ENCODE assay signal across 15 mouse cellular contexts in genomic region chr13:80381280-80381965, GRCm38 (mm10).
DNase-seq lines count a peak whose midpoint lies in the region; ATAC-seq and TF ChIP-seq lines count a peak whose summit lies in the region.
"Had no signal": no experiment of that assay in that cellular context is flagged by ENCODE, and none has a peak within 500 bp of the region (broad histone marks: within the 10 kb centered on the region; RNA-seq: fewer than 3 reads in every experiment).

No protein-coding gene starts in this region.

- H3K27ac ChIP-seq in forebrain, embryonic 14.5 days (ENCODE audit: low read depth, low read length), result no peak overlapping the region
- H3K27ac ChIP-seq in hindbrain, postnatal 0 days, result no peak overlapping the region
- H3K27ac ChIP-seq: layer of hippocampus, adult 2 months; limb, embryonic 13.5 days; liver, embryonic 15.5 days; neural tube, embryonic 15.5 days had no signal

- ATAC-seq in forebrain, embryonic 14.5 days, result peak; percentile 70
- no peak for ATAC-seq in hindbrain, postnatal 0 days
- no peak for ATAC-seq in granulocyte monocyte progenitor cell, adult 5-6 weeks (replicated peaks; ENCODE audit: poor library complexity, severe bottlenecking)
- ATAC-seq: lung, postnatal 0 days had no signal

- H3K9me3 ChIP-seq in forebrain, embryonic 14.5 days (replicated peaks; ENCODE audit: control insufficient read depth, low read length), result no peaks in the 10 kb centered on the region
- H3K9me3 ChIP-seq in hindbrain, postnatal 0 days (ENCODE audit: low read length), result no peaks in the 10 kb centered on the region
- H3K9me3 ChIP-seq: heart, embryonic 12.5 days; limb, embryonic 13.5 days; liver, embryonic 15.5 days; neural tube, embryonic 15.5 days had no signal

- 0 out of 2 replicates have a peak, but pooled peaks cover 2% of the 10 kb centered on the region for H3K4me1 ChIP-seq in forebrain, embryonic 14.5 days (ENCODE audit: control insufficient read depth, insufficient read depth, low read length)
- H3K4me1 ChIP-seq in hindbrain, postnatal 0 days (ENCODE audit: insufficient read depth, low read length), result no peaks in the 10 kb centered on the region
- H3K4me1 ChIP-seq: heart, embryonic 12.5 days; limb, embryonic 13.5 days; liver, embryonic 15.5 days; neural tube, embryonic 15.5 days had no signal

- WGBS in forebrain, embryonic 14.5 days, result 54% methylated on average over 4 of the region's 4 CpGs
- 55% methylated on average over 4 of the region's 4 CpGs for whole genome bisulfite sequencing in hindbrain, postnatal 0 days

- no peak overlapping the region for H3K4me3 ChIP-seq in forebrain, embryonic 14.5 days (ENCODE audit: low read depth, low read length)
- no peak overlapping the region for H3K4me3 ChIP-seq in hindbrain, postnatal 0 days (ENCODE audit: low read length)
- H3K4me3 ChIP-seq: heart, embryonic 12.5 days; layer of hippocampus, adult 2 months; limb, embryonic 13.5 days; liver, embryonic 15.5 days; neural tube, embryonic 15.5 days had no signal

- H3K36me3 ChIP-seq in forebrain, embryonic 14.5 days (ENCODE audit: control insufficient read depth, insufficient read depth, low read length), result no peaks in the 10 kb centered on the region
- H3K36me3 ChIP-seq in hindbrain, postnatal 0 days (ENCODE audit: insufficient read depth, low read length), result no peaks in the 10 kb centered on the region
- H3K36me3 ChIP-seq: heart, embryonic 12.5 days; limb, embryonic 13.5 days; liver, embryonic 15.5 days; neural tube, embryonic 15.5 days had no signal

- DNase-seq in Muller cell, postnatal 12 days (ENCODE audit: inconsistent ontology term), result peak; percentile 11
- DNase-seq in brain, embryonic 18.5 days (ENCODE audit: low read depth, low spot score), result peak; percentile 12
- DNase-seq in forebrain, embryonic 14.5 days (ENCODE audit: low spot score), result peak; percentile 57
- DNase-seq in hindbrain, postnatal 0 days (ENCODE audit: low spot score), result peak; percentile 10
- no peak for DNase-seq in cerebellum, adult 9-11 months
- no peak for DNase-seq in layer of hippocampus, adult 8-10 months (ENCODE audit: low spot score in 2 of 2)
- DNase-seq: gastrocnemius, postnatal 36 days; thymus, postnatal 25 days had no signal

- H3K9ac ChIP-seq in forebrain, embryonic 14.5 days (ENCODE audit: low read length), result no peak overlapping the region
- H3K9ac ChIP-seq in hindbrain, postnatal 0 days (replicated peaks; ENCODE audit: low read length), result no peak overlapping the region
- H3K9ac ChIP-seq: heart, embryonic 12.5 days; limb, embryonic 13.5 days; liver, embryonic 15.5 days; neural tube, embryonic 15.5 days had no signal

- H3K27me3 ChIP-seq in forebrain, embryonic 14.5 days (replicated peaks; ENCODE audit: control insufficient read depth, insufficient read depth, low read length), result no peaks in the 10 kb centered on the region
- H3K27me3 ChIP-seq in hindbrain, postnatal 0 days (ENCODE audit: insufficient read depth, low read length), result no peaks in the 10 kb centered on the region
- H3K27me3 ChIP-seq: heart, embryonic 12.5 days; limb, embryonic 13.5 days; liver, embryonic 15.5 days; neural tube, embryonic 15.5 days had no signal

- H3K4me2 ChIP-seq in forebrain, embryonic 14.5 days (ENCODE audit: low read length), result no peak overlapping the region
- H3K4me2 ChIP-seq in hindbrain, postnatal 0 days (ENCODE audit: low read depth, low read length), result no peak overlapping the region
- H3K4me2 ChIP-seq: heart, embryonic 12.5 days; limb, embryonic 13.5 days; liver, embryonic 15.5 days; neural tube, embryonic 15.5 days had no signal

- TF ChIP-seq CTCF in hindbrain, postnatal 0 days (IDR thresholded peaks at IDR 0.05; ENCODE audit: low read depth), result no peak

Comparison
In these comparisons a context has a peak if more than half of its experiments do, and no peak if none do; other contexts are left out.
1. DNase-seq: peak in Muller cell, postnatal 12 days (single experiment), brain, embryonic 18.5 days (single experiment), forebrain, embryonic 14.5 days (single experiment) and hindbrain, postnatal 0 days (single experiment); none in cerebellum, adult 9-11 months (single experiment) and layer of hippocampus, adult 8-10 months (0 of 2).